Mouse (Mus musculus) midbrain, embryonic 11.5 days (tissue): Measurements from ENCODE around the gene Arhgap45. TPM values are rescaled to one million over a fixed set of nuclear protein-coding genes. Genes with fewer than 3 reads are reported as not detected.

Source experiments
- ATAC-seq: fragments of 200-750 bp; cut with Nextera tagmentation; 2 replicates; pipeline ENCODE4 v1.8.0; 2017; ENCODE audit warnings: moderate TSS enrichment, moderate library complexity; ENCODE audit not compliant: low FRiP score
- DNase-seq: peaks from one replicate; pipeline ENCODE4 v3.0.0; 2015; ENCODE audit warnings: low spot score; ENCODE audit errors: missing footprints
- H3K27ac ChIP-seq: fragments of 300-500 bp; sonication (generic); 2 replicates; pipeline ENCODE4 v1.5.1; 2014; ENCODE audit warnings: low read depth, low read length
- H3K27me3 ChIP-seq: fragments of 300-500 bp; sonication (generic); 2 replicates; pipeline ENCODE4 v1.6.1; 2014; ENCODE audit warnings: mild to moderate bottlenecking, low read length, moderate library complexity, mixed read lengths; ENCODE audit not compliant: control insufficient read depth, insufficient read depth
- H3K36me3 ChIP-seq: fragments of 300-500 bp; sonication (generic); 2 replicates; pipeline ENCODE4 v1.6.1; 2014; ENCODE audit warnings: mild to moderate bottlenecking, low read length, moderate library complexity, mixed read lengths; ENCODE audit not compliant: control insufficient read depth, insufficient read depth
- H3K4me1 ChIP-seq: fragments of 300-500 bp; sonication (generic); 2 replicates; pipeline ENCODE4 v1.6.1; 2014; ENCODE audit warnings: low read length; ENCODE audit not compliant: control insufficient read depth, insufficient read depth
- H3K4me2 ChIP-seq: fragments of 300-500 bp; sonication (generic); 2 replicates; pipeline ENCODE4 v1.6.1; 2014; ENCODE audit warnings: mild to moderate bottlenecking, moderate library complexity
- H3K4me3 ChIP-seq: fragments of 300-500 bp; sonication (generic); 2 replicates; pipeline ENCODE4 v1.5.1; 2014; ENCODE audit warnings: low read depth, low read length
- H3K9ac ChIP-seq: fragments of 300-500 bp; sonication (generic); 2 replicates; pipeline ENCODE4 v1.6.1; 2014; ENCODE audit warnings: low read length
- H3K9me3 ChIP-seq: fragments of 300-500 bp; sonication (generic); 2 replicates; pipeline ENCODE4 v1.6.1; 2016; ENCODE audit warnings: low read length; ENCODE audit not compliant: control insufficient read depth
- WGBS: fragments of 180-500 bp; shearing (Covaris S2); extraction: QIAGEN DNeasy Blood & Tissue Kit; methylation state at CpG from one replicate; pipeline ENCODE4 v1.1.7; 2014; 5-methylcytosine and 5-hydroxymethylcytosine counted together
- polyA plus RNA-seq: library from polyadenylated mRNA; unstranded; fragments of >200 nt; fragmentation: Nextera tagmentation; extraction: Ambion mirVana; gene quantifications from 2 replicates; pipeline ENCODE4 v1.2.1, GENCODE M21; 2014

Arhgap45 gene
- polyA plus RNA-seq, 1 experiment from 2014 or later = 3.8 TPM

DNA sequence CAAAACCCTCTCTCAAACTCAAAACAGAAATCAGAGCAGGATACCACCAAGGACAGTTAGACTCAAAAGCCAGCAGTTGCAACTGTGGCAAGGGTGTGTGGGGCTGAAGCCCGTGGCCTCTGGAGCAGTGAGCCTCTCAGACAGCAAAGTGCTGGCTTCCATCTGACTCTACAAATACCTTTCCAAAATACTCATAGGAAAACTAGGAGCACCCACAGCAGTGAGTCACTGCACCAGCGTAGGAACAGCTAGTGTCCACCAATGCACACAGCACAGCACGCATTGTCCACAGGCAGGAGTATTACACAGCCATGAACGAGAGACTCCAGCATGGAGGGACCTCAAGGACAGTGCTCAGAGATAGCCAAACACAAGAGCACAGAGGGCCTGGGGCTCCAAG lies 59.9 kb downstream of the Arhgap45 start:
- H3K4me2 ChIP-seq = no peak overlapping the region
- 92% methylated on average over 4 of the region's 4 CpGs for WGBS
- H3K36me3 ChIP-seq = 0 out of 2 replicates have a peak, but pooled peaks cover 2% of the 10 kb centered on the region
- H3K27ac ChIP-seq = no peak overlapping the region
- ATAC-seq (no peak), DNase-seq (peak; percentile 41)
- H3K4me1 ChIP-seq = no peaks in the 10 kb centered on the region
- H3K9ac ChIP-seq = no peak overlapping the region
- no peaks in the 10 kb centered on the region for H3K9me3 ChIP-seq
- no peak overlapping the region for H3K4me3 ChIP-seq
- no peaks in the 10 kb centered on the region for H3K27me3 ChIP-seq

DNA sequence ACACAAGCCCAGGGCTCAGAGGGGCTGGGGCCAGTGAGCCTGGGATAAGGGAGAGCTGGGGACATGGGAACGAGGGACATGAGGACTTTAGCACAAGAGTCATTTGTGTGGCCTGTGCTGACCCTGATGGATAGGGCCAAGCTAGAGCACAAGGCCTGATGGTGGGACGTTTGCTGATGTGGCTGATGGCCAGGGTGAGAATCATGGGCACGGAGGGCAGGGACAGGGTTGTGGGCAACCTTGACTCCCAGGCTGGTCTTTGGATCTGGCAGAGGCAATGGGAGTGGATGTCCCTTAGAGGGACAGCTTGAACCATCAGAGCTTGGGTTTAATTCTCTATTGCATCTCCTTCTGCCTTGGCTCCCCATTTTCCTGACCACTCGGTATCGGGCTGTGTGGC lies 60.9 kb downstream of the Arhgap45 start:
- H3K4me3 ChIP-seq = no peak overlapping the region
- no peaks in the 10 kb centered on the region for H3K9me3 ChIP-seq
- no peak overlapping the region for H3K4me2 ChIP-seq
- H3K27ac ChIP-seq = no peak overlapping the region
- no peak overlapping the region for H3K9ac ChIP-seq
- DNase-seq (peak; percentile 72), ATAC-seq (no peak)
- H3K27me3 ChIP-seq = no peaks in the 10 kb centered on the region
- WGBS = 87% methylated on average over 5 of the region's 5 CpGs
- H3K36me3 ChIP-seq = 0 out of 2 replicates have a peak, but pooled peaks cover 2% of the 10 kb centered on the region
- H3K4me1 ChIP-seq = no peaks in the 10 kb centered on the region

DNA sequence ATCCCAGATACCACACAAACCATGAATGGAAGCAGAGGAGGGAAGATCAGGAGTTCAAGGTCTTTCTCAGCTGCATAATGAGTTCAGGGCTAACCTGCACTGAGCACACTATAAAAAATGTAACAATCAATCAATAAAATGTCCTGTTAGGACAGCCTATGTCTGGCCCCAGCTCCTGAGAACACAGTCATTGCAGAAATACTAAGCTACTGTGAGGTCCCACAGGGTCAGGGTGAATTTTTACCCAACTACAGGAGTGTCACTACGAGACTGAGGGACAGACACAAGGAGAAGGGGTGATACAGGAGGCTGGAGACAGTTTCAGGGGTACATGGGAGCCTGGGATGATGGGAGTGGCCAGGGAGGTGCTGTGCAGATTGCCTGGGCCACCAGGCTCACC lies 61.9 kb downstream of the Arhgap45 start:
- no peaks in the 10 kb centered on the region for H3K9me3 ChIP-seq
- ATAC-seq (no peak), DNase-seq (peak; percentile 6)
- H3K4me2 ChIP-seq = no peak overlapping the region
- H3K27ac ChIP-seq = no peak overlapping the region
- H3K4me3 ChIP-seq = no peak overlapping the region
- H3K4me1 ChIP-seq = no peaks in the 10 kb centered on the region
- 0 out of 2 replicates have a peak, but pooled peaks cover 2% of the 10 kb centered on the region for H3K36me3 ChIP-seq
- H3K9ac ChIP-seq = no peak overlapping the region
- 84% methylated on average over 1 of the region's 1 CpGs for WGBS
- H3K27me3 ChIP-seq = no peaks in the 10 kb centered on the region

DNA sequence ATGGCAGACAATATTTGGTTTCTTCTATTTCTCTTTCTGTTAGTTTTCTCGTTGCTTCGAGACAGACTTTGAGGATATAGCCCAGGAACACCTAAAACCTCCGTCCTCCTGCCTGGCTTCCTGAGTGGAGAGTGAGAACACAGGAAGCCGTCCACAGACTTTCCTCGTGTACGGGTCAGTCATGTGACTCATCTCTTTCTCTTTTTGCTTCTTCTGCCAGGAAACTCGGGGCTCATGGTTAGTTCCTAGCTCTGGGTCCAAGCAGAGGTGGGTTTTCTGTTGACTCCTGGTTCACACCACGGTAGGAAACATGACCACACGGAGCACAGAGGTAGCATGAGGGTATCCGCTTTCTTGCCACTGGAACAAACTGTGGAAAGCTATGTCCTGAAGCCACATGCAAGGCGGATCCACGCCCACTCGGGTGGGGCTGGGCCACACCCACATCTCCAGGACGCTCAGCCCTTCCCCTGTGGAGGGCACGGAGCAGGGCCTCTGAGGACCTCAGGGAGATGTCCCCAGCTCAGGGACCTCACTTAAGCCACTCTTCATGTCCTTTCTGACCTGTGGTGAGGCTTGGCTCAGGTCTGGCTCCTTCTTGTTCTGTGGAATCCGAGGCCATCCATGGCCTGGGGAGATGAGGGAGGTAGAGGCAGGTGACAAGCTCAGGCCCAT lies 64.1 kb downstream of the Arhgap45 start:
- DNase-seq = no peak
- Histone ChIP-seq H3K27ac (no peak overlapping the region), H3K4me3 (no peak overlapping the region), H3K9me3 (no peaks in the 10 kb centered on the region), H3K4me1 (no peaks in the 10 kb centered on the region), H3K9ac (no peak overlapping the region), H3K36me3 (0 out of 2 replicates have a peak, but pooled peaks cover 5% of the 10 kb centered on the region), H3K4me2 (no peak overlapping the region), H3K27me3 (no peaks in the 10 kb centered on the region)
- no peak for ATAC-seq
- WGBS = 85% methylated on average over 16 of the region's 16 CpGs

Other genes with a start within 250 kb of the Arhgap45 start
- gene Rnf126, start 249.7 kb upstream of the Arhgap45 start, polyA plus RNA-seq = 69.9 and 81.9 TPM in 2 replicates
- gene Fstl3, start 239.4 kb upstream of the Arhgap45 start, polyA plus RNA-seq = 0.60 and 1.2 TPM in 2 replicates
- 0.10 and 0.40 TPM in 2 replicates for gene Prss57, start 225.7 kb upstream of the Arhgap45 start, polyA plus RNA-seq
- 109 and 129 TPM in 2 replicates for gene Palm, start 223.1 kb upstream of the Arhgap45 start, polyA plus RNA-seq
- 0.41 TPM in 1 of 2 replicates, not detected in the other for gene Misp, start 195.7 kb upstream of the Arhgap45 start, polyA plus RNA-seq
- gene Ptbp1, start 162.2 kb upstream of the Arhgap45 start, polyA plus RNA-seq = 147 and 176 TPM in 2 replicates
- gene Prtn3, start 142.2 kb upstream of the Arhgap45 start, polyA plus RNA-seq = 11.9 and 12.1 TPM in 2 replicates
- 112 and 117 TPM in 2 replicates for gene Plppr3, start 142.0 kb upstream of the Arhgap45 start, polyA plus RNA-seq
- gene Elane, start 130.4 kb upstream of the Arhgap45 start, polyA plus RNA-seq = 0.18 TPM in 1 of 2 replicates, not detected in the other
- gene Cfd, start 125.8 kb upstream of the Arhgap45 start, polyA plus RNA-seq = not detected in 2 replicates
- gene Med16, start 107.7 kb upstream of the Arhgap45 start, polyA plus RNA-seq = 39.7 and 45.7 TPM in 2 replicates
- 20.6 and 25.6 TPM in 2 replicates for gene Gm26602, start 105.8 kb upstream of the Arhgap45 start, polyA plus RNA-seq
- gene Kiss1r, start 99.7 kb upstream of the Arhgap45 start, polyA plus RNA-seq = 0.34 and 0.61 TPM in 2 replicates
- 127 and 135 TPM in 2 replicates for gene R3hdm4, start 95.4 kb upstream of the Arhgap45 start, polyA plus RNA-seq
- gene Arid3a, start 89.6 kb upstream of the Arhgap45 start, polyA plus RNA-seq = 4.2 and 6.2 TPM in 2 replicates
- 92.7 and 98.4 TPM in 2 replicates for gene Wdr18, start 56.5 kb upstream of the Arhgap45 start, polyA plus RNA-seq
- gene Grin3b, start 45.9 kb upstream of the Arhgap45 start, polyA plus RNA-seq = 0.22 and 0.38 TPM in 2 replicates
- 11.9 and 13.5 TPM in 2 replicates for gene Tmem259, start 32.3 kb upstream of the Arhgap45 start, polyA plus RNA-seq
- 158 and 160 TPM in 2 replicates for gene Cnn2, start 28.1 kb upstream of the Arhgap45 start, polyA plus RNA-seq
- 2.8 and 2.9 TPM in 2 replicates for gene Abca7, start 20.2 kb upstream of the Arhgap45 start, polyA plus RNA-seq
- 200 and 225 TPM in 2 replicates for gene Polr2e, start 23.1 kb downstream of the Arhgap45 start, polyA plus RNA-seq
- 581 and 594 TPM in 2 replicates for gene Gpx4, start 30.5 kb downstream of the Arhgap45 start, polyA plus RNA-seq
- gene Sbno2, start 88.9 kb downstream of the Arhgap45 start, polyA plus RNA-seq = 7.0 and 7.3 TPM in 2 replicates
- 18.5 and 23.1 TPM in 2 replicates for gene Stk11, start 99.2 kb downstream of the Arhgap45 start, polyA plus RNA-seq
- 329 and 355 TPM in 2 replicates for gene Atp5d, start 122.0 kb downstream of the Arhgap45 start, polyA plus RNA-seq
- gene Cbarp, start 124.2 kb downstream of the Arhgap45 start, polyA plus RNA-seq = 11.1 and 11.8 TPM in 2 replicates
- gene Midn, start 131.6 kb downstream of the Arhgap45 start, polyA plus RNA-seq = 66.0 and 71.3 TPM in 2 replicates
- 81.5 and 87.1 TPM in 2 replicates for gene Cirbp, start 149.3 kb downstream of the Arhgap45 start, polyA plus RNA-seq
- gene 1600002K03Rik, start 156.3 kb downstream of the Arhgap45 start, polyA plus RNA-seq = 8.0 and 8.7 TPM in 2 replicates
- 78.1 and 91.7 TPM in 2 replicates for gene Efna2, start 162.8 kb downstream of the Arhgap45 start, polyA plus RNA-seq
- 134 and 142 TPM in 2 replicates for gene Mum1, start 209.8 kb downstream of the Arhgap45 start, polyA plus RNA-seq
- gene Ndufs7, start 232.5 kb downstream of the Arhgap45 start, polyA plus RNA-seq = 209 and 229 TPM in 2 replicates
- 24.6 and 28.9 TPM in 2 replicates for gene Gamt, start 244.4 kb downstream of the Arhgap45 start, polyA plus RNA-seq
- 37.8 and 42.6 TPM in 2 replicates for gene Dazap1, start 244.8 kb downstream of the Arhgap45 start, polyA plus RNA-seq